Mouse (Mus musculus): ENCODE data around the gene Capza1.

DNA sequence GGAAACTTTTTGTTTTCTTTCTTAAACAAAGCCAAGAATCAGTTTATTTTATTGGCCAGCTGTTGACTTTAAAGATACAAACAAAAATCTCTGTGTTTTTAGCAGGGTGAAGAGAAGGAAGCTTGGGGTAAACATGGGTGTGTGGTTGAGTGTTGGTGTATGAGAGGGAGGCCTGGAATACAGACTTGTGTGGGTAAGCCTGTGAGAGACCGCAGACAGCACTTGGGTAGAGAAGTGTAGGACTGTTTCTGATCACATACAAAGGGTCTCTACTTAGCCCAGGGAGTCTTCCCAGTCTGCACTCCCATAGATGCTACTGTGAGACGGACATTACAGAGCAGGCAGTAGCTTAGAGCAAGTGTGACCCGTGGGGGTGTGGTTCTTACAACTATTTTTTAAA is 24.3 kb upstream of the Capza1 start:
- TF ChIP-seq POLR2A (IDR thresholded peaks at IDR 0.05; ENCODE audit: borderline replicate concordance, insufficient read depth, low read length): no peak
- no peak for TF ChIP-seq CTCF (IDR thresholded peaks at IDR 0.05; ENCODE audit: borderline replicate concordance, insufficient read depth, low read depth, low read length)
